Mouse (Mus musculus) heart, postnatal 0 days (tissue): ENCODE data around the gene Vezt. TPM values are rescaled to one million over a fixed set of nuclear protein-coding genes. Genes with fewer than 3 reads are reported as not detected.
A peak's percentile ranks its signal among the peaks of the same experiment; 100 is the strongest.

Source experiments
- ATAC-seq: fragments of 200-750 bp; cut with Nextera tagmentation; 2 replicates; pipeline ENCODE4 v1.8.0; 2017; ENCODE audit warnings: low read depth, moderate number of reproducible peaks, moderate library complexity; ENCODE audit not compliant: insufficient read depth
- DNase-seq: peaks from one replicate; pipeline ENCODE4 v3.0.0-alpha.2; 2016; ENCODE audit warnings: low spot score
- H3K27ac ChIP-seq: fragments of 300-500 bp; sonication (generic); 2 replicates; pipeline ENCODE4 v1.5.1; 2014; ENCODE audit warnings: low read depth, mild to moderate bottlenecking
- H3K27me3 ChIP-seq: fragments of 300-500 bp; sonication (generic); 2 replicates; pipeline ENCODE4 v1.6.1; 2014; ENCODE audit warnings: low read length, mixed read lengths; ENCODE audit not compliant: control insufficient read depth, insufficient read depth
- H3K36me3 ChIP-seq: fragments of 300-500 bp; sonication (generic); replicated peaks from 2 replicates; pipeline ENCODE4 v1.6.1; 2014; ENCODE audit warnings: low read length, mixed read lengths; ENCODE audit not compliant: control insufficient read depth, insufficient read depth
- H3K4me1 ChIP-seq: fragments of 300-500 bp; sonication (generic); 2 replicates; pipeline ENCODE4 v1.6.1; 2014; ENCODE audit warnings: antibody characterized with exemption; ENCODE audit not compliant: control insufficient read depth, insufficient read depth
- H3K4me2 ChIP-seq: fragments of 300-500 bp; sonication (generic); 2 replicates; pipeline ENCODE4 v1.6.1; 2014; ENCODE audit warnings: low read depth, mild to moderate bottlenecking, low read length, moderate library complexity
- H3K4me3 ChIP-seq: fragments of 300-500 bp; sonication (generic); 2 replicates; pipeline ENCODE4 v1.5.1; 2014; ENCODE audit warnings: low read depth, low read length
- H3K9ac ChIP-seq: fragments of 300-500 bp; sonication (generic); replicated peaks from 2 replicates; pipeline ENCODE4 v1.6.1; 2014; ENCODE audit warnings: low read depth, low read length, mixed read lengths
- H3K9me3 ChIP-seq: fragments of 300-500 bp; sonication (generic); replicated peaks from 2 replicates; pipeline ENCODE4 v1.6.1; 2016; ENCODE audit warnings: low read length; ENCODE audit not compliant: control insufficient read depth
- CTCF ChIP-seq: IDR thresholded peaks from 2 replicates; pipeline ENCODE4 v1.5.1; 2016; ENCODE audit warnings: antibody characterized with exemption, control low read depth, low read depth
- EP300 ChIP-seq: IDR thresholded peaks from 2 replicates; pipeline ENCODE4 v1.6.1; 2016; ENCODE audit warnings: antibody characterized with exemption, low read depth
- WGBS: fragments of 180-500 bp; shearing (Covaris S2); extraction: QIAGEN DNeasy Blood & Tissue Kit; methylation state at CpG from one replicate; pipeline ENCODE4 v1.1.7; 2014; 5-methylcytosine and 5-hydroxymethylcytosine counted together
- polyA plus RNA-seq: library from polyadenylated mRNA; unstranded; fragments of >200 nt; fragmentation: Nextera tagmentation; extraction: Ambion mirVana; gene quantifications from 2 replicates; pipeline ENCODE4 v1.2.1, GENCODE M21; 2015
- total RNA-seq: library from RNA; depleted of rRNA; stranded (reverse); fragments of >200 nt; gene quantifications from 2 replicates; pipeline ENCODE4 v1.2.3, GENCODE M21; 2014; ENCODE audit warnings: low replicate concordance

Gene Vezt
- total and polyA plus RNA-seq, 2 experiments from 2014 or later: 23.8 to 25.8 TPM

GRCm38 (mm10) chr10:94036375-94036758 is 750 bp upstream of the Vezt start:
- peak overlapping the region; percentile 62 for H3K4me2 ChIP-seq
- no peaks in the 10 kb centered on the region for H3K9me3 ChIP-seq
- H3K9ac ChIP-seq: peak overlapping the region; percentile 85
- WGBS: under 1% methylated on average over 32 of the region's 32 CpGs
- H3K36me3 ChIP-seq: no peaks in the 10 kb centered on the region
- peaks cover 12% of the 10 kb centered on the region for H3K4me1 ChIP-seq
- H3K4me3 ChIP-seq: peak overlapping the region; percentile 82
- no peaks in the 10 kb centered on the region for H3K27me3 ChIP-seq
- H3K27ac ChIP-seq: peak overlapping the region; percentile 84
- DNase-seq (peak; percentile 33), ATAC-seq (peak; percentile 24)
- TF ChIP-seq EP300 (no peak), CTCF (no peak)

GRCm38 (mm10) chr10:94034876-94035657 is 550 bp downstream of the Vezt start:
- Histone ChIP-seq H3K4me2 (peak overlapping the region; percentile 90), H3K9me3 (no peaks in the 10 kb centered on the region), H3K9ac (peak overlapping the region; percentile 70), H3K4me1 (peaks cover 19% of the 10 kb centered on the region), H3K27me3 (no peaks in the 10 kb centered on the region), H3K36me3 (no peaks in the 10 kb centered on the region), H3K27ac (peak overlapping the region; percentile 73), H3K4me3 (peak overlapping the region; percentile 82)
- WGBS: 2% methylated on average over 30 of the region's 30 CpGs
- DNase-seq (no peak), ATAC-seq (peak; percentile 73)
- TF ChIP-seq CTCF (no peak), EP300 (no peak; the same call in 1 of the 2 replicates)

DNA sequence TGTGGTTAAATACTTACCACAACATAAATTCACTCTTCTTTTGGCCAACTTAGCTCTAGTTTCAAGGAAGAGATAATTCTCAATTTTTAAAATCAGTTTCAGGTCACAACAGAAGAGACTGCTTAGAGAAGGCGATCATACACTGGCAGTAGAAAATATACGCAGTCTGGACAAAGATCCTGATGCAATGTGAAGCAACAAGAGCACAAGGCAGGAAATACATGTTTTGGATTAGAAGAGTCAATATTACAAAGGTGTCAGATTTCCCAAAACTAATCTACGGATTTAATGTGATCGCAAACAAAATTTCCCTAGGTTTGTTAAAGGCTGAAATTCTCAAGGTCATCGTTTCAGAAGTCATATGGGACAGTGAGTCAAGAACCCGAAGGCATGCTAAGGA is 4.5 kb downstream of the Vezt start:
- TF ChIP-seq EP300 (no peak), CTCF (no peak)
- Histone ChIP-seq H3K27me3 (no peaks in the 10 kb centered on the region), H3K4me1 (peaks cover 19% of the 10 kb centered on the region), H3K36me3 (no peaks in the 10 kb centered on the region; the same call in 1 of the 2 replicates), H3K9ac (no peak overlapping the region), H3K27ac (no peak overlapping the region), H3K9me3 (no peaks in the 10 kb centered on the region), H3K4me2 (no peak overlapping the region), H3K4me3 (no peak overlapping the region)
- ATAC-seq (no peak), DNase-seq (no peak)
- WGBS: 88% methylated on average over 6 of the region's 6 CpGs

DNA sequence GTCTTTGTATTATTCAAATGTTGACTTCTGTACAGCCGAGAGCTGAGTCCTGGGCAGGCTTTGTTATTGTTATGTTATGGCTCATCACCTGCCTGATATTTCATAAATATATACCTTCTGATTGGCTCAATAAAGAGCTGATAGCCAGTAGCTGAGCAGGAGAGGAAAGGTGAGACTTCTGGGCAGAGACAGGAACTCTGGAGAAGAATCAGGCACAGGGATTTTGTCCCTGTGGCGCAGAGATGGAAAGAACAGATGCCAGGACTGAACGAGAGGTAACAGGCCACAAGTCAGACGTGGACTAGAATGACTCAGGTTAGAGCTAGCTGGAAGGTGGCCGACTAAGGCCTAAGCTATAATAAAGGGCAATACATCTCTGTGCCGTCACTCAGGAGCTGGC is 7.1 kb downstream of the Vezt start:
- Histone ChIP-seq H3K27me3 (no peaks in the 10 kb centered on the region), H3K36me3 (peaks cover 6% of the 10 kb centered on the region; the same call in 1 of the 2 replicates), H3K4me1 (peaks cover 11% of the 10 kb centered on the region; the same call in 1 of the 2 replicates), H3K4me3 (no peak overlapping the region), H3K4me2 (no peak overlapping the region), H3K9ac (no peak overlapping the region), H3K27ac (no peak overlapping the region), H3K9me3 (no peaks in the 10 kb centered on the region)
- TF ChIP-seq EP300: no peak
- no peak for TF ChIP-seq CTCF
- ATAC-seq (no peak), DNase-seq (no peak)
- 82% methylated on average over 6 of the region's 6 CpGs for WGBS

GRCm38 (mm10) chr10:94025079-94025478 is 10.5 kb downstream of the Vezt start:
- Histone ChIP-seq H3K4me1 (no peaks in the 10 kb centered on the region), H3K9me3 (no peaks in the 10 kb centered on the region), H3K27me3 (no peaks in the 10 kb centered on the region), H3K9ac (no peak overlapping the region), H3K4me3 (no peak overlapping the region), H3K27ac (no peak overlapping the region), H3K36me3 (peaks cover 6% of the 10 kb centered on the region; the same call in 1 of the 2 replicates), H3K4me2 (no peak overlapping the region)
- 88% methylated on average over 8 of the region's 8 CpGs for WGBS
- DNase-seq: no peak
- TF ChIP-seq EP300: no peak
- TF ChIP-seq CTCF: no peak
- ATAC-seq: no peak
